Mouse (Mus musculus): Measurements from ENCODE around the gene Dyx1c1. TPM values are rescaled to one million over a fixed set of nuclear protein-coding genes. Genes with fewer than 3 reads are reported as not detected.

The Dyx1c1 gene
- total and polyA plus RNA-seq, 2 experiments from 2014 or later, result 2.7 to 3.0 TPM

- Histone ChIP-seq H3K36me3 (ENCODE audit: insufficient read depth, low read length) (no peaks in the 10 kb centered on the region), H3K4me2 (ENCODE audit: low read depth, low read length, poor library complexity, severe bottlenecking) (no peak overlapping the region), H3K4me1 (ENCODE audit: insufficient read depth, low read length) (no peaks in the 10 kb centered on the region), H3K9ac (replicated peaks; ENCODE audit: low read length, poor library complexity, severe bottlenecking) (no peak overlapping the region), H3K27me3 (ENCODE audit: insufficient read depth, low read length) (no peaks in the 10 kb centered on the region), H3K27ac (ENCODE audit: low read depth, low read length) (no peak overlapping the region), H3K4me3 (ENCODE audit: low read depth, low read length) (no peak overlapping the region), H3K9me3 (ENCODE audit: low read length) (no peaks in the 10 kb centered on the region)
- WGBS, result 78% methylated on average over 15 of the region's 15 CpGs
- TF ChIP-seq CTCF (IDR thresholded peaks at IDR 0.05), result no peak
- ATAC-seq (ENCODE audit: low FRiP score) (no peak), DNase-seq (ENCODE audit: low spot score) (no peak)
Measured at GRCm38 (mm10) chr9:72961959-72962358, 3.4 kb downstream of the Dyx1c1 start.

DNA sequence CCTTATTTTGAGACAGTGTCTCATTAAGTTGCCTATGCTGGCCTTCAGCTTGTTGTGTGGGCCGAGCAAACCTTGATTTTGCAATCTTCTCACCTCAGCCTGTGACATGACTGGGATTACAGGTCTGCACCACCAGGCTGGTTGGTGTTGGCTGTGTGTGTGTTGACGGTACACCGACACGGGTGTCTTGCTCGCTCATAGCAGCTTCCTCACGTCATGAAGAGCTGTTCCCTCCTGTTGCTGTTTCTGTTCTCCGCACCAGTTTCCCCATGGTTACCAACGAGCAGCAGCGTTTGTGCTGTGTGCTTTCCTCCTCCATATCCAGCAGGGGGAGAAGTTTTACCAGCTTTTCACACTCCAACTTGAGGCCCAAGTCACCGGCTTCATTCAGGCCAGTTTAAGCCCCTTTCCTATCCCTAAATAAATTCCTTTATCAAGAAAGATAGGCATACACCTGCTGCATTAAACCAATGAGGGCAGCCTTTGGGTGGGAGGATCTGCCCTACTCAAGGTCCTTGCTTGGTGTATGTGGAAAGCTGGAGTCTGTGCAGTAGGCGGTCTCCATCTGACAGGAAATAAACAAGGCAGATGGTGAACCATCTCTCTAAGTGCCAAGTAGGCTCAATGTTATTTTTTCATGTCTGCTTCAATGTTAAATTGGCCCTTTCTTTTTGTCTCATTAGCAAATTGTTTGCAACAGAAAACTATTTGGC is 9.9 kb downstream of the Dyx1c1 start:
- Histone ChIP-seq H3K9me3 (ENCODE audit: low read length) (no peaks in the 10 kb centered on the region), H3K36me3 (ENCODE audit: insufficient read depth, low read length) (no peaks in the 10 kb centered on the region), H3K4me2 (ENCODE audit: low read depth, low read length, poor library complexity, severe bottlenecking) (no peak overlapping the region), H3K27ac (ENCODE audit: low read depth, low read length) (no peak overlapping the region), H3K4me3 (ENCODE audit: low read depth, low read length) (no peak overlapping the region), H3K9ac (replicated peaks; ENCODE audit: low read length, poor library complexity, severe bottlenecking) (no peak overlapping the region), H3K27me3 (ENCODE audit: insufficient read depth, low read length) (no peaks in the 10 kb centered on the region), H3K4me1 (ENCODE audit: insufficient read depth, low read length) (no peaks in the 10 kb centered on the region)
- ATAC-seq (ENCODE audit: low FRiP score) (peak; percentile 74), DNase-seq (ENCODE audit: low spot score) (peak; percentile 82)
- TF ChIP-seq CTCF (IDR thresholded peaks at IDR 0.05), result peak; percentile 83
- 28% methylated on average over 11 of the region's 11 CpGs for WGBS

GRCm38 (mm10) chr9:72969874-72970273 is 11.3 kb downstream of the Dyx1c1 start:
- Histone ChIP-seq H3K4me1 (ENCODE audit: insufficient read depth, low read length) (no peaks in the 10 kb centered on the region), H3K9ac (replicated peaks; ENCODE audit: low read length, poor library complexity, severe bottlenecking) (no peak overlapping the region), H3K9me3 (ENCODE audit: low read length) (no peaks in the 10 kb centered on the region), H3K36me3 (ENCODE audit: insufficient read depth, low read length) (no peaks in the 10 kb centered on the region), H3K4me2 (ENCODE audit: low read depth, low read length, poor library complexity, severe bottlenecking) (no peak overlapping the region), H3K27me3 (ENCODE audit: insufficient read depth, low read length) (no peaks in the 10 kb centered on the region), H3K27ac (ENCODE audit: low read depth, low read length) (no peak overlapping the region), H3K4me3 (ENCODE audit: low read depth, low read length) (no peak overlapping the region)
- TF ChIP-seq CTCF (IDR thresholded peaks at IDR 0.05), result peak; percentile 11; the same call in 1 of the 2 replicates
- 0 out of 2 replicates have a peak, but pooled peaks have one; percentile 3 for ATAC-seq (ENCODE audit: low FRiP score)
- 70% methylated on average over 7 of the region's 7 CpGs for WGBS
- DNase-seq (ENCODE audit: low spot score), result no peak

DNA sequence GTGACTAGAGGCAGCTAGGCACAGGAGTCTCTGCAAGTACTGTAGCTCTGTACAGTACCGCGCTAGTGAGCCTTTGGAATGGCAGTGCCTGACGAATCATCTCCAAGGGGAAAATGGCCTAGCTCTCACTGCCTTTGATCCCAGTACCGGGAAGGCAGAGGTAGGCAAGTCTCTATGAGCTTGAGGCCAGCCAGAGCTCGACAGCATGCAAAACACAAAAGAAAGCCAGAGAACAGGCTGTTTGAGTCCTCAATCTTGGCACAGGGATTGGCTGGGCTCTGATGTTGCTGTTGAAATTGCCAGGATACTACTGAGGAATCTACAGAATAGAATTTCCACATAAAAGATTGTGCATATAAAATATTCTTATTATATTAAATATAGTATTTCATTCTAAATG is 13.8 kb downstream of the Dyx1c1 start:
- 83% methylated on average over 5 of the region's 5 CpGs for WGBS
- no peak for DNase-seq (ENCODE audit: low spot score)
- ATAC-seq (ENCODE audit: low FRiP score), result no peak

DNA sequence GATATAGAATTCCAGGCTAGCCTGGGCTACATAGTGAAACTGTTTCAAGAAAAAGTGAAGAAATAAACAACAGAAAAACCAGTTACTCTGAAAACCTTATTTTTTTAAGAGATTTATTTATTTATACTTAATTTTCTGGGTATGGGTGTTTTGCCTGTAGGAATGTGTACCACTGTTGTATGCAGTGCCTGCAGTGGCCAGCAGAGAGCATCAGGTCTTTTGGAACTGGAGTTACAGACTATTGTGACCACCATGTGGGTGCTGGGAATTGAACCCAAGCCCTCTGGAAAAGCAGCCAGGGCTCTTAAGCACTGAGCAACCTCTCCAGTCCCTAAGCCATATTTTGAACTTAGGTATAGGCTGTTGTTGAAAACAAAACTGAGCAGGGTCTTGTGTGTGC is 14.4 kb downstream of the Dyx1c1 start:
- H3K4me1 ChIP-seq (ENCODE audit: insufficient read depth, low read length), result no peaks in the 10 kb centered on the region
- H3K4me3 ChIP-seq (ENCODE audit: low read depth, low read length), result no peak overlapping the region
- ATAC-seq (ENCODE audit: low FRiP score) (no peak), DNase-seq (ENCODE audit: low spot score) (no peak)
- H3K36me3 ChIP-seq (ENCODE audit: insufficient read depth, low read length), result no peaks in the 10 kb centered on the region
- no peak overlapping the region for H3K27ac ChIP-seq (ENCODE audit: low read depth, low read length)
- no peak for TF ChIP-seq CTCF (IDR thresholded peaks at IDR 0.05)
- H3K9me3 ChIP-seq (ENCODE audit: low read length), result no peaks in the 10 kb centered on the region
- no peaks in the 10 kb centered on the region for H3K27me3 ChIP-seq (ENCODE audit: insufficient read depth, low read length)
- no peak overlapping the region for H3K4me2 ChIP-seq (ENCODE audit: low read depth, low read length, poor library complexity, severe bottlenecking)
- H3K9ac ChIP-seq (replicated peaks; ENCODE audit: low read length, poor library complexity, severe bottlenecking), result no peak overlapping the region

More for the DNA sequence above, 13.8 kb downstream of the Dyx1c1 start:
- no peak overlapping the region for H3K4me2 ChIP-seq (ENCODE audit: low read depth, low read length, poor library complexity, severe bottlenecking)
- H3K36me3 ChIP-seq (ENCODE audit: insufficient read depth, low read length), result no peaks in the 10 kb centered on the region
- no peak overlapping the region for H3K27ac ChIP-seq (ENCODE audit: low read depth, low read length)
- TF ChIP-seq CTCF (IDR thresholded peaks at IDR 0.05), result no peak
- H3K27me3 ChIP-seq (ENCODE audit: insufficient read depth, low read length), result no peaks in the 10 kb centered on the region
- no peak overlapping the region for H3K4me3 ChIP-seq (ENCODE audit: low read depth, low read length)
- no peaks in the 10 kb centered on the region for H3K4me1 ChIP-seq (ENCODE audit: insufficient read depth, low read length)
- H3K9ac ChIP-seq (replicated peaks; ENCODE audit: low read length, poor library complexity, severe bottlenecking), result no peak overlapping the region
- H3K9me3 ChIP-seq (ENCODE audit: low read length), result no peaks in the 10 kb centered on the region

GRCm38 (mm10) chr9:72974734-72975133 is 16.1 kb downstream of the Dyx1c1 start:
- no peak for TF ChIP-seq CTCF (IDR thresholded peaks at IDR 0.05)
- 92% methylated on average over 5 of the region's 5 CpGs for WGBS

More at GRCm38 (mm10) chr9:72974734-72975133, 16.1 kb downstream of the Dyx1c1 start:
- H3K27ac ChIP-seq (ENCODE audit: low read depth, low read length), result no peak overlapping the region
- ATAC-seq (ENCODE audit: low FRiP score) (no peak), DNase-seq (ENCODE audit: low spot score) (no peak)
- no peaks in the 10 kb centered on the region for H3K27me3 ChIP-seq (ENCODE audit: insufficient read depth, low read length)
- H3K9ac ChIP-seq (replicated peaks; ENCODE audit: low read length, poor library complexity, severe bottlenecking), result no peak overlapping the region
- H3K4me2 ChIP-seq (ENCODE audit: low read depth, low read length, poor library complexity, severe bottlenecking), result no peak overlapping the region
- H3K36me3 ChIP-seq (ENCODE audit: insufficient read depth, low read length), result no peaks in the 10 kb centered on the region
- no peaks in the 10 kb centered on the region for H3K9me3 ChIP-seq (ENCODE audit: low read length)
- no peak overlapping the region for H3K4me3 ChIP-seq (ENCODE audit: low read depth, low read length)
- no peaks in the 10 kb centered on the region for H3K4me1 ChIP-seq (ENCODE audit: insufficient read depth, low read length)

Data from midbrain, postnatal 0 days (tissue).